Comparison of ENCODE assay signal across 18 mouse cellular contexts in genomic region chr13:46695932-46696331, GRCm38 (mm10). TPM values are rescaled to one million over a fixed set of nuclear protein-coding genes. Genes with fewer than 3 reads are reported as not detected.
DNase-seq lines count a peak whose midpoint lies in the region; ATAC-seq and TF ChIP-seq lines count a peak whose summit lies in the region.
"Had no signal": no experiment of that assay in that cellular context is flagged by ENCODE, and none has a peak within 500 bp of the region (broad histone marks: within the 10 kb centered on the region; RNA-seq: fewer than 3 reads in every experiment).

No protein-coding gene starts in this region.

- no peak for ATAC-seq in liver, postnatal 0 days
- peak; percentile 74 for ATAC-seq in intestine, embryonic 16.5 days
- ATAC-seq: forebrain, embryonic 13.5 days; forebrain, embryonic 15.5 days had no signal

- peaks cover 4% of the 10 kb centered on the region for H3K4me1 ChIP-seq in liver, adult 2 months (ENCODE audit: control insufficient read depth, insufficient read depth, low read length)
- no peaks in the 10 kb centered on the region for H3K4me1 ChIP-seq in liver, postnatal 0 days (ENCODE audit: insufficient read depth)
- no peaks in the 10 kb centered on the region for H3K4me1 ChIP-seq in intestine, embryonic 16.5 days (ENCODE audit: control insufficient read depth, insufficient read depth, low read length)
- H3K4me1 ChIP-seq in small intestine, adult 2 months (ENCODE audit: control insufficient read depth, insufficient read depth, insufficient read length, low read length) = peaks cover 6% of the 10 kb centered on the region; the same call in 1 of the 2 replicates
- H3K4me1 ChIP-seq: embryonic facial prominence, embryonic 10.5 days; embryonic facial prominence, embryonic 12.5 days; forebrain, embryonic 15.5 days had no signal

- TF ChIP-seq EP300 in liver, postnatal 0 days (IDR thresholded peaks at IDR 0.05; ENCODE audit: low read depth) = no peak

- H3K79me2 ChIP-seq in liver, adult 2 months (ENCODE audit: control insufficient read depth, insufficient read depth, low read length) = no peaks in the 10 kb centered on the region; the same call in 1 of the 2 replicates

- TF ChIP-seq CTCF in liver, adult 2 months (IDR thresholded peaks at IDR 0.05; ENCODE audit: low read depth, low read length) = no peak
- TF ChIP-seq CTCF in liver, postnatal 0 days (IDR thresholded peaks at IDR 0.05; ENCODE audit: low read depth) = no peak
- TF ChIP-seq CTCF in small intestine, adult 2 months (IDR thresholded peaks at IDR 0.05; ENCODE audit: extremely low read depth, insufficient read length, insufficient replicate concordance, low read depth, low read length) = no peak

- H3K36me3 ChIP-seq in liver, adult 2 months (ENCODE audit: control insufficient read depth, insufficient read depth, low read length) = peaks cover 34% of the 10 kb centered on the region
- H3K36me3 ChIP-seq in liver, postnatal 0 days (replicated peaks; ENCODE audit: insufficient read depth, low read length) = peaks cover 56% of the 10 kb centered on the region
- H3K36me3 ChIP-seq in intestine, embryonic 16.5 days (ENCODE audit: control insufficient read depth, insufficient read depth, low read length) = peaks cover 5% of the 10 kb centered on the region
- H3K36me3 ChIP-seq in small intestine, adult 2 months (ENCODE audit: control insufficient read depth, insufficient read depth, low read length) = peaks cover 19% of the 10 kb centered on the region

- no peaks in the 10 kb centered on the region for H3K27me3 ChIP-seq in liver, adult 2 months (ENCODE audit: control insufficient read depth, insufficient read depth, low read length)
- no peaks in the 10 kb centered on the region for H3K27me3 ChIP-seq in liver, postnatal 0 days (ENCODE audit: insufficient read depth, low read length)
- no peaks in the 10 kb centered on the region for H3K27me3 ChIP-seq in intestine, embryonic 16.5 days (replicated peaks; ENCODE audit: control insufficient read depth, insufficient read depth, low read length)
- no peaks in the 10 kb centered on the region for H3K27me3 ChIP-seq in small intestine, adult 2 months (ENCODE audit: control insufficient read depth, insufficient read depth, low read length)
- H3K27me3 ChIP-seq: embryonic facial prominence, embryonic 12.5 days; forebrain, embryonic 13.5 days; forebrain, embryonic 15.5 days had no signal

- DNase-seq in liver, adult 2 months (ENCODE audit: extremely low read depth, low read depth, low spot score) = peak; percentile 25
- no peak for DNase-seq in liver, postnatal 0 days
- DNase-seq in adrenal gland, postnatal 14 days = no peak
- no peak for DNase-seq in left cerebral cortex, postnatal 10 days (ENCODE audit: extremely low spot score in 1 of 2, low spot score in 2 of 2)
- DNase-seq: adrenal gland, adult 2 months; adrenal gland, postnatal 10 days; adrenal gland, postnatal 36 days; cerebellum, adult 11-12 months; cerebellum, adult 2 months; cerebellum, adult 9-10 months; cerebellum, postnatal 10 days; cerebellum, postnatal 25 days had no signal

- no peak overlapping the region for H3K4me2 ChIP-seq in liver, postnatal 0 days (ENCODE audit: low read depth, low read length)
- H3K4me2 ChIP-seq in intestine, embryonic 16.5 days (ENCODE audit: low read depth, low read length) = no peak overlapping the region
- H3K4me2 ChIP-seq: embryonic facial prominence, embryonic 12.5 days; forebrain, embryonic 13.5 days; forebrain, embryonic 15.5 days had no signal

- no peaks in the 10 kb centered on the region for H3K9me3 ChIP-seq in liver, postnatal 0 days (ENCODE audit: low read length)
- no peaks in the 10 kb centered on the region for H3K9me3 ChIP-seq in intestine, embryonic 16.5 days (ENCODE audit: control insufficient read depth, low read length)
- H3K9me3 ChIP-seq: embryonic facial prominence, embryonic 10.5 days; embryonic facial prominence, embryonic 12.5 days; forebrain, embryonic 13.5 days; forebrain, embryonic 15.5 days had no signal

- intact Hi-C loops in left cerebral cortex, postnatal 10 days (cut with DNase I) = no loop called here

- no peak overlapping the region for H3K4me3 ChIP-seq in liver, adult 2 months (ENCODE audit: insufficient read depth, low read depth, low read length)
- no peak overlapping the region for H3K4me3 ChIP-seq in liver, postnatal 0 days (ENCODE audit: low read depth, low read length)
- H3K4me3 ChIP-seq in intestine, embryonic 16.5 days (ENCODE audit: low read length) = no peak overlapping the region
- H3K4me3 ChIP-seq in small intestine, adult 2 months (ENCODE audit: low read depth, low read length) = no peak overlapping the region
- H3K4me3 ChIP-seq: embryonic facial prominence, embryonic 10.5 days; embryonic facial prominence, embryonic 12.5 days; forebrain, embryonic 13.5 days; forebrain, embryonic 15.5 days had no signal

- no peak overlapping the region for H3K27ac ChIP-seq in liver, adult 2 months (replicated peaks; ENCODE audit: insufficient read depth, low read depth, low read length)
- H3K27ac ChIP-seq in liver, postnatal 0 days (ENCODE audit: low read depth) = no peak overlapping the region
- no peak overlapping the region for H3K27ac ChIP-seq in intestine, embryonic 16.5 days (ENCODE audit: low read length)
- peak overlapping the region; percentile 46; the same call in 1 of the 2 replicates for H3K27ac ChIP-seq in small intestine, adult 2 months (ENCODE audit: insufficient read depth, low read depth, low read length)
- H3K27ac ChIP-seq: embryonic facial prominence, embryonic 10.5 days; embryonic facial prominence, embryonic 12.5 days; forebrain, embryonic 13.5 days; forebrain, embryonic 15.5 days had no signal

- no peak for TF ChIP-seq POLR2A in liver, adult 2 months (IDR thresholded peaks at IDR 0.05; ENCODE audit: extremely low read depth, insufficient read depth, low read length)
- no peak for TF ChIP-seq POLR2A in small intestine, adult 2 months (IDR thresholded peaks at IDR 0.05; ENCODE audit: low read depth, low read length)

- no peak overlapping the region for H3K9ac ChIP-seq in liver, adult 2 months (ENCODE audit: low read depth, low read length)
- H3K9ac ChIP-seq in liver, postnatal 0 days (replicated peaks) = no peak overlapping the region
- no peak overlapping the region for H3K9ac ChIP-seq in intestine, embryonic 16.5 days (ENCODE audit: low read depth, low read length)
- H3K9ac ChIP-seq: embryonic facial prominence, embryonic 12.5 days; forebrain, embryonic 13.5 days; forebrain, embryonic 15.5 days had no signal

- 75% methylated on average over 1 of the region's 1 CpGs for WGBS in liver, adult 2 months
- 90% methylated on average over 1 of the region's 1 CpGs for WGBS in liver, postnatal 0 days (ENCODE audit: insufficient replicate concordance)
- 92% methylated on average over 1 of the region's 1 CpGs for WGBS in intestine, embryonic 16.5 days
- 37% methylated on average over 1 of the region's 1 CpGs for WGBS in small intestine, adult 2 months

RNA-seq across cellular contexts. Expression of gene Fam8a1, which starts 26.6 kb away (rescaled TPM):
- 38.7 and 39.3 TPM in 2 replicates for total RNA-seq in liver, adult 2 months (2014; rRNA removed)
- 16.5 and 19.2 TPM in 2 replicates for polyA plus RNA-seq in liver, adult 2 months (2012; rRNA removed)
- polyA plus RNA-seq in liver, postnatal 0 days (2015; fragmentation: Nextera tagmentation; extraction: Ambion mirVana) = 4.4 TPM in 2 replicates
- polyA plus RNA-seq in intestine, embryonic 16.5 days (2015; fragmentation: Nextera tagmentation; extraction: Ambion mirVana) = 4.6 and 5.9 TPM in 2 replicates
- 26.9 and 57.0 TPM in 2 replicates for polyA plus RNA-seq in small intestine, adult 2 months (2012; rRNA removed)
- total RNA-seq in adrenal gland, postnatal 14 days (2021) = 45.5 and 47.1 TPM in 2 replicates
- total RNA-seq in left cerebral cortex, postnatal 10 days (2021) = 10 to 100 TPM; 70.5 to 73.2 TPM

RNA-seq across cellular contexts. Expression of gene Nup153, which starts 31.8 kb away (rescaled TPM):
- 25.6 and 28.8 TPM in 2 replicates for total RNA-seq in liver, adult 2 months (2014; rRNA removed)
- 13.8 and 25.0 TPM in 2 replicates for polyA plus RNA-seq in liver, adult 2 months (2012; rRNA removed)
- 6.6 and 8.0 TPM in 2 replicates for polyA plus RNA-seq in liver, postnatal 0 days (2015; fragmentation: Nextera tagmentation; extraction: Ambion mirVana)
- polyA plus RNA-seq in intestine, embryonic 16.5 days (2015; fragmentation: Nextera tagmentation; extraction: Ambion mirVana) = 12.1 and 14.5 TPM in 2 replicates
- polyA plus RNA-seq in small intestine, adult 2 months (2012; rRNA removed) = 23.0 and 32.5 TPM in 2 replicates
- 62.9 and 63.4 TPM in 2 replicates for total RNA-seq in adrenal gland, postnatal 14 days (2021)
- 10 to 100 TPM; 64.1 to 72.2 TPM for total RNA-seq in left cerebral cortex, postnatal 10 days (2021)
